Mouse (Mus musculus) hindbrain, embryonic 10.5 days (tissue): ENCODE measurements around the gene Pom121l2. TPM values are rescaled to one million over a fixed set of nuclear protein-coding genes. Genes with fewer than 3 reads are reported as not detected.
A peak's percentile ranks its signal among the peaks of the same experiment; 100 is the strongest.

Source experiments
- DNase-seq: peaks from one replicate; pipeline ENCODE4 v3.0.0-alpha.2; 2017; ENCODE audit warnings: low spot score
- H3K27ac ChIP-seq: fragments of 300-500 bp; sonication (generic); 2 replicates; pipeline ENCODE4 v1.5.1; 2016; ENCODE audit warnings: mild to moderate bottlenecking, moderate library complexity
- H3K27me3 ChIP-seq: fragments of 300-500 bp; sonication (generic); 2 replicates; pipeline ENCODE4 v1.6.1; 2016; ENCODE audit warnings: mild to moderate bottlenecking; ENCODE audit not compliant: poor library complexity, insufficient read depth, severe bottlenecking
- H3K36me3 ChIP-seq: fragments of 300-500 bp; sonication (generic); 2 replicates; pipeline ENCODE4 v1.6.1; 2016; ENCODE audit warnings: mild to moderate bottlenecking, moderate library complexity
- H3K4me1 ChIP-seq: fragments of 300-500 bp; sonication (generic); replicated peaks from 2 replicates; pipeline ENCODE4 v1.6.1; 2016; ENCODE audit warnings: mild to moderate bottlenecking
- H3K4me3 ChIP-seq: fragments of 300-500 bp; sonication (generic); 2 replicates; pipeline ENCODE4 v1.5.1; 2016; ENCODE audit warnings: mild to moderate bottlenecking, moderate library complexity
- H3K9me3 ChIP-seq: fragments of 300-500 bp; sonication (generic); 2 replicates; pipeline ENCODE4 v1.6.1; 2016; ENCODE audit warnings: mild to moderate bottlenecking, moderate library complexity
- WGBS: fragments of 180-500 bp; shearing (Covaris S2); methylation state at CpG from one replicate; pipeline ENCODE4 v1.1.7; 2016; 5-methylcytosine and 5-hydroxymethylcytosine counted together
- polyA plus RNA-seq: library from polyadenylated mRNA; unstranded; fragments of >200 nt; fragmentation: Nextera tagmentation; extraction: Ambion mirVana; gene quantifications from 2 replicates; pipeline ENCODE4 v1.2.1, GENCODE M21; 2016

The Pom121l2 gene
- polyA plus RNA-seq, 1 experiment from 2014 or later: not detected

DNA sequence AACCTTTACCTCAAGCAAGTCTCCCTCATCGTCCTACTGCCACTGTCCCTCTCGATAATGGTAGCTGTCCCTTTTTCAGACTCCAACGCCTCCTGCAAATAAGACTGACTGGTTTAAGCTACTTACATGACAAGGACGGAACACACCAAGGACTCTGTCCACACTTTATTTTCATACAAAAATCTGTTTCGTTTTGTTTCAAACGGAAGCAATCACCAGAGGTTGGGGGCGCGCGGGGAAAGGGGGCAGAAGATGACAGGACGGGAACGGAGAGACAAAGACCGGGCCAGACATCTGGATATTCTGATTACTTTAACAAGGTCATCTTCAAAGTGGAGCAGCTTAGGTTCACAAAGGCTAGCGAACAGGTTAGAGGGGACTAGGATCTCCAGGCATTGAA is 32.7 kb downstream of the Pom121l2 start:
- Histone ChIP-seq H3K27ac (no peak overlapping the region), H3K4me1 (peaks cover 5% of the 10 kb centered on the region; the same call in 1 of the 2 replicates), H3K9me3 (peaks cover 4% of the 10 kb centered on the region; the same call in 1 of the 2 replicates), H3K27me3 (peaks cover 90% of the 10 kb centered on the region), H3K36me3 (no peaks in the 10 kb centered on the region), H3K4me3 (peak overlapping the region; percentile 37)
- DNase-seq: peak; percentile 41
- WGBS: 20% methylated on average over 13 of the region's 13 CpGs

DNA sequence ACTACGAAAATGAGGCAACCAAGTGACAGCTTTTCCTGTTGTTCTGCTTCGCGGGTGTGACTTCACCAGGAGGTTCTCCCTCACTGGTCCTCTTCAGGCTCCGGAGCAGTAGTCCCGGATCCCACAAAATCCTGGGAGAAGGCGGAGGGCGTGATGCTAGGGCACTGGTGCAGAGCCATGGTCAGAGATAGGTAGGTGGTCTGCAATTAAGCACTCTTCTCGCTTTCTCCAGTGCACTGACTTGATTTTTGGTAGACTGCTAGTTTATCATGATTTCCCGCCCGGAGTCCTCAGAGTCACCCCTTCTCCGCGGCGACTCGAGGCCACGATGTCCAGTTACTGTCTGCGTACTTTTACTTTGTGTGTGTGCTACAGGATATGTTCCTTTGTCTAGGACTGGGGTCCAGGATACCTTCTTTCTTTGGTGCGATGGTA is 33.4 kb downstream of the Pom121l2 start:
- peaks cover 5% of the 10 kb centered on the region; the same call in 1 of the 2 replicates for H3K4me1 ChIP-seq
- peaks cover 90% of the 10 kb centered on the region for H3K27me3 ChIP-seq
- 15% methylated on average over 17 of the region's 17 CpGs for WGBS
- peak overlapping the region; percentile 37 for H3K4me3 ChIP-seq
- no peaks in the 10 kb centered on the region for H3K36me3 ChIP-seq
- peaks cover 4% of the 10 kb centered on the region; the same call in 1 of the 2 replicates for H3K9me3 ChIP-seq
- H3K27ac ChIP-seq: no peak overlapping the region
- DNase-seq: peak; percentile 49

DNA sequence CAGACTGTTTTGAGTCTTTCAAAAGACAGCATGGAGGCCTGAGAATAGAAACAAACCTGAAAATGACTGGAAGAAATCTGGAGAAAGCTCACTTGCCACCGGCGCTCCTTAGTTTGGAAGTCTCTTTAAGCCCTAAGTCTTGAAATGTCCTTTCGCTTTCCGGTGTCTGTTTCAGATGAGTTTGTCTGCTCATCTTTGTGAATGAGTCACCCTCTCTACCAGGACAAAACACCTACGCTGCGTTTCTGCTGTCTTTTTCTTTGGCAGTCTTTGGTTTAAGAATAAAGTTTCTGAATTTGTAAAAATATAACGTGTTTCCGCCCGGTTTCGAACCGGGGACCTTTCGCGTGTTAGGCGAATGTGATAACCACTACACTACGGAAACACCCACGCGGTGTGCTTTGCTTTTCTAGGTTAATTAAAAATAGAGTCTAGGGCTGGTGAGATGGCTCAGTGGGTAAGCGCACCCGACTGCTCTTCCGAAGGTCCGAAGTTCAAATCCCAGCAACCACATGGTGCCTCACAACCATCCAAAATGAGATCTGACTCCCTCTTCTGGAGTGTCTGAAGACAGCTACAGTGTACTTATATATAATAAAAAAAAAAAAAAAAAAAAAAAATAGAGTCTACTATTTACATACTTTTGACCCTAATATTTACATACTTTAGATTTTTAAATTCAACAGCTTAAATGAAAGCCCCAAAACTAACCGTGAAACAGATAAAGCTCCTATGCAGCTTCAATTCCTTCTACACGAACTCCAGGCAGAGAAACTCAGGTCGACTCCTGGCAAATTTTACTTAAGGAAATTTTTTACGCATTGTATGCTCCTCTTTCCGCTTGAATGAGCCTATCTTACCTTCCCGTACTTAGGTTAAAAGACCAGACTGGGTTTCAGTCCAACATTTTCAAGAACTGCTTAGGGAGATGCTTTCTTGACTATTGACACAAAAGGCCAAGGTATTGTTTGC is 34.8 kb downstream of the Pom121l2 start:
- peak overlapping the region; percentile 18; the same call in 1 of the 2 replicates for H3K4me3 ChIP-seq
- peaks cover 89% of the 10 kb centered on the region for H3K27me3 ChIP-seq
- no peak overlapping the region for H3K27ac ChIP-seq
- peaks cover 14% of the 10 kb centered on the region; the same call in 1 of the 2 replicates for H3K4me1 ChIP-seq
- DNase-seq: peak; percentile 84
- H3K36me3 ChIP-seq: no peaks in the 10 kb centered on the region
- WGBS: 15% methylated on average over 27 of the region's 27 CpGs
- peaks cover 4% of the 10 kb centered on the region; the same call in 1 of the 2 replicates for H3K9me3 ChIP-seq

DNA sequence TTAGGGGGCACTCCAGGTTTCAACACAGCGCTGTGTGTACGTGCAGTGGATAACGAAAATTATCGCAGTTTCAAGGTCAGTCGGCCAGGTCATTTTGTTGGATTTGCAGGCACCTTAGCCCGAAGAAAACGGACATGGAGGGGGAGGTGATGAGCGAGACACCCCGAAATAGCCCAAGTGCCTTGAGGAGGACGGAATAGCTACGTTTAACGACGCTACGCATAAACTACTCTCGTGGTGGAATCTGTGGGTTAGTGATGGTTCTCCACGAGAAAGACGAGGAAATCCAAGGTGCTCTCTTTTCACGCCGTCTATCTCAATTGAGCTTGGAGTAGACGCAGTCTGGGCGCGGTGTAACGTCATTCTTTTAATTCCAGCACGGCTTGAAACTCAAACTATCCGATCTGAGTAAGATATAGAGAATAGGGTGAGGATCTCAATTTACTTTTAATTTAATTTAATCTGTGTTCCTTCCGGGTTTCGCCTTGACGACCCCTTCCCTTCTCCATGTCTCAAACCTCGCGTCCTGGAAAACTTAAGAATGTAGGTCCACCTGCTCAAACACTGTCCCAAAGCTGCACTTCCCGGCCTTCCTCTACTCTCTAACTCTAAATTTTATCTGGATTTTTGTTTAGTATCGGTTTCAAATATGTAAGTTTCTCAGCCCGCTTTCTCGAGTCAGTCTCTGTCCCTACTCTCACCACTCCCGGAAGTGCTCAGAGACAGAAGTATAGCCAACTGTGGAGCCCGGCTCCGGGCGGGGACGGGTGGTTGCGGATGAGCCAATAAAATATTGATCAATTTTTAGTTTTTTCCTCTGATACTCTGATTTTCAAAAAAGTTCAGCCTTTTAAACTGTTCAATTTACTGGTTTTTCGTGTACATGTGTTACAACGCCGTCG is 39.2 kb downstream of the Pom121l2 start:
- H3K4me1 ChIP-seq: peaks cover 11% of the 10 kb centered on the region; the same call in 1 of the 2 replicates
- peak overlapping the region; percentile 60 for H3K4me3 ChIP-seq
- H3K9me3 ChIP-seq: peaks cover 2% of the 10 kb centered on the region; the same call in 1 of the 2 replicates
- no peaks in the 10 kb centered on the region for H3K36me3 ChIP-seq
- H3K27me3 ChIP-seq: peaks cover 47% of the 10 kb centered on the region
- DNase-seq: peak; percentile 46
- no peak overlapping the region for H3K27ac ChIP-seq
- WGBS: under 1% methylated on average over 44 of the region's 44 CpGs

DNA sequence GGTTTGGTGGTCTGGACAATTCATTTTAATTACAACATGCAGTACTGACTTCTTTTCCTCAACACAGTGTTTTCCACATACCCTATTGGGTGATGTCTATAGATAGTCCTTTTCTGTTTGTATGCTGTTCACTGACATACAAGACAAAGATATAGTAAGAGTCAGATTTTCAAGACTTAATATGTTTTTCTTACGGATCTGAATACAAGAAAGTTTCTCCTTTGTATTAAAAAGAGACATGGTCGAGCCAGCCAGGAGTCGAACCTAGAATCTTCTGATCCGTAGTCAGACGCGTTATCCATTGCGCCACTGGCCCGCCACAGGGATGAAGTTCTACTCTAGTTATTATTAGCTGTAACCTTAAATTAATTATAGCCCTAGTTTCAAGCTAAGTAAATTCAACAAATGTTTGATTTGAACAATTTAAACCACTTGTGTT is 39.9 kb downstream of the Pom121l2 start:
- WGBS: under 1% methylated on average over 8 of the region's 8 CpGs
- peaks cover 42% of the 10 kb centered on the region for H3K27me3 ChIP-seq
- no peaks in the 10 kb centered on the region for H3K36me3 ChIP-seq
- peak; percentile 63 for DNase-seq
- H3K4me3 ChIP-seq: peak overlapping the region; percentile 60
- no peak overlapping the region for H3K27ac ChIP-seq
- peaks cover 16% of the 10 kb centered on the region for H3K4me1 ChIP-seq
- H3K9me3 ChIP-seq: no peaks in the 10 kb centered on the region

DNA sequence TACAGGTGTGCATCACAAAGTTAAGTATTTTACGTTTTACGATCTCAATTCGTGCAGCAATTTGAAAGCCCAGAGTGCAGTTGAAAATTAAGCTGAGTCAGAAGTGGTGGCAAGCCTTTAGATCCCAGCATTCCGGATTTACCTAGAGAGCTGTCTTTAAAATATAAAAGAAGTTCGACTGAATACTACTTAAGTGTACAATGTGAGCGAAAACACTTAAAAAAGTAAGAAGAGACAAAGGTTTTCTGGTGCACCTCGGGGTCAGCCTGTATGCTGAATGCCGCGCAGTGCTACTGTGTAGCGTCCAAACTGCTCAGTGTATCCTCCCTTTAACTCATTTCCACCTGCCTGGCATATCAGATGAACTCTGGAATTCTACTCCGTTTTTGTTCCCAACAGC is 40.6 kb downstream of the Pom121l2 start:
- Histone ChIP-seq H3K4me3 (peak overlapping the region; percentile 60), H3K27me3 (peaks cover 36% of the 10 kb centered on the region), H3K36me3 (no peaks in the 10 kb centered on the region), H3K9me3 (no peaks in the 10 kb centered on the region), H3K27ac (0 out of 2 replicates have a peak overlapping the region, but pooled peaks have one; percentile 12), H3K4me1 (peaks cover 18% of the 10 kb centered on the region)
- no peak for DNase-seq
- WGBS: under 1% methylated on average over 11 of the region's 11 CpGs

DNA sequence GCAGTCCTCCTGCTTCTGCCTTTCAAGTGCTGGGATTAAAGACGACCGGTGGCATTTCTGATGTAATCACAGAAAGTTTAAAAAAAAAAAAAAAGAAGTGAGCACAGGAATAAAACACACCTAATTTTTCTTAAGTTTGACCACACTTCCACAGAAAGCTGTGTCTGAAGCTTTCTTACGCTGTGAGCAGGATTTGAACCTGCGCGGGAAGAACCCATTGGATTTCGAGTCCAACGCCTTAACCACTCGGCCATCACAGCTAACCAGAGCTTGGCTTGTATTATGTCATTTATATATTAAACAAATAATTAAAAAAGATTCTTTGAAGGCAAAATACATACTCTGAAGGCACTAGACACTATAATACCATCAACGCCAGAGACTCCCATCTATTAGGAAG is 41.2 kb downstream of the Pom121l2 start:
- under 1% methylated on average over 9 of the region's 9 CpGs for WGBS
- peak overlapping the region; percentile 60 for H3K4me3 ChIP-seq
- no peaks in the 10 kb centered on the region for H3K36me3 ChIP-seq
- peak; percentile 86 for DNase-seq
- no peaks in the 10 kb centered on the region for H3K9me3 ChIP-seq
- H3K27ac ChIP-seq: no peak overlapping the region
- H3K4me1 ChIP-seq: peaks cover 18% of the 10 kb centered on the region
- H3K27me3 ChIP-seq: peaks cover 35% of the 10 kb centered on the region

DNA sequence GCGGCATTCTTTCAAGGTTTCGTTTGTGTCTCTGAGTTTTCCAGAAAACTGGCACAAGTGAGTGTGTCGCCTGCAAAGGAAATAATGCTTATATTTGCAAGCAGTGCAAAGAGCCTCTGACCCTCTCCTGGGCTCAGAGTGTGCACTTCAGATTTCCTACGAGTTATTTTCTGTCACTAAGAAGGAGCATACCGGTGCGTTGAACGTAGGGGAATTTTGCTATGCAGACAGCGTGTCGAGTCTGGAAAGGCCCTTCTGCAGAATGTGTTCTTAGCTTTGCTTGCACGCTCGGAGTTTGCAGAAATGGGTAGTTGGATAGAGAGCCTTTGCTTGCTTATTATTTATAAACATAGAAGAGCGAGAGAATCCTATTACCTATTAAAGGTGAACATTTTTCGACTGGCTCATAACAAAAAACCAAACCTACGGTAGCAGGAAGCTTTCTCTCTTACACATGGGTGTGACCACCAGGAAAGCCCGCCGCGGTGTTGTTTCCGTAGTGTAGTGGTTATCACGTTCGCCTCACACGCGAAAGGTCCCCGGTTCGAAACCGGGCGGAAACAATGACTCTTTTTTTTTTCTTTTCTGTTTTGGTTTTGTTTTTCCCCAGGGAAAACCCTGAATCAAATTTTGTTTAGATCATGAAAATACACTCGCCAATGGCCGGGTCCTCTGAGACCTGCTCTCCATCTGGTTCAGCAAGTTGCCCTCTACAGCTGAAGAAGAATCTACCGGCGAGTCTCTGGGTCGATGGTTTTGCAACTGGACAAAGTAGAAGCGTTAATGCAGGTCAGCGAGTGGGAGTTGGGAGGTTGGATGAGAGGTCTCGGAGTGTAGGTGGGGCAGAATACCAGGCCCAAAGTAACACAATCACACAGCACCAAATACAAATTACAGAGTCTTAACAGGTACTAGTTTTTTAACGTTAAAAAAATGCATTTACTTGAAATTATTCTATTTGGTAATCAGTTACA is 45.4 kb downstream of the Pom121l2 start:
- no peaks in the 10 kb centered on the region for H3K36me3 ChIP-seq
- DNase-seq: peak; percentile 90
- H3K27ac ChIP-seq: peak overlapping the region; percentile 79
- H3K4me1 ChIP-seq: peaks cover 15% of the 10 kb centered on the region
- no peaks in the 10 kb centered on the region for H3K9me3 ChIP-seq
- H3K27me3 ChIP-seq: no peaks in the 10 kb centered on the region
- 1% methylated on average over 35 of the region's 35 CpGs for WGBS
- peak overlapping the region; percentile 62 for H3K4me3 ChIP-seq

DNA sequence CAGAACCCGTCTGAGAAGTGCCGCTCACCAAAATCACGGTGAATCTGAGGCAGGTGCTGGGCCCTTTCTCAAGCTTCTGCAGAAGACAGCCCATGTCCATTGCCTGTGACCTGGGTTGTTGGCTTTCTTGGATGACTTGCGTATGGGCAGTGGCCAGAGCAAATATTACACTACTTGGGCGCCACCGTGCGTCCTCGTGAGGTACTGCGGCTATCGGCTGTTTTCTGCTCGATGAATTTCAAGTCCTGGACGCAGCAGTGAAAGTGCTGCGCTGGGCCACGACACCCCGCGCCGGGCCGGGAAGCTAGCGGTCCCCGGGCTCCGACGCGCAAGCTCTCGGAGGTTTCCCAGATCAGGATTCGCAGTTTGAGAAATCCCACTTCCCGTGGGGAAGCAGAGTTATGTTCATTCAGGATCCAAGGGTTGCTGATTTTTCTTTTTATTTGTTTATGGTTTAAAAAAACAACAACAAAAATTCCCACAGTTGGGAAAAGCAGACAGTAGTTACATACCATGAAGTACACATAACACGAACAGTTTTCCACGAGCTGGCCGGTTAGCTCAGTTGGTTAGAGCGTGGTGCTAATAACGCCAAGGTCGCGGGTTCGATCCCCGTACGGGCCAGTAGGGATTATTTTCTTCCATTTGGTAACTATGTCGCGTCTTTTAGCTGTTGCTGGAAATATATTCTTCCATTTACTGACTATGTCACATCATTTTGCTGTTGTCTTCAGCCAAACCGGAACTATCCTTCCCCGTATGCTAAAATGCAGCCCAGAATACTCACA is 47.9 kb downstream of the Pom121l2 start:
- Histone ChIP-seq H3K4me3 (peak overlapping the region; percentile 59), H3K36me3 (no peaks in the 10 kb centered on the region), H3K9me3 (no peaks in the 10 kb centered on the region), H3K27me3 (no peaks in the 10 kb centered on the region), H3K27ac (peak overlapping the region; percentile 86), H3K4me1 (peaks cover 16% of the 10 kb centered on the region)
- under 1% methylated on average over 40 of the region's 40 CpGs for WGBS
- DNase-seq: peak; percentile 96

DNA sequence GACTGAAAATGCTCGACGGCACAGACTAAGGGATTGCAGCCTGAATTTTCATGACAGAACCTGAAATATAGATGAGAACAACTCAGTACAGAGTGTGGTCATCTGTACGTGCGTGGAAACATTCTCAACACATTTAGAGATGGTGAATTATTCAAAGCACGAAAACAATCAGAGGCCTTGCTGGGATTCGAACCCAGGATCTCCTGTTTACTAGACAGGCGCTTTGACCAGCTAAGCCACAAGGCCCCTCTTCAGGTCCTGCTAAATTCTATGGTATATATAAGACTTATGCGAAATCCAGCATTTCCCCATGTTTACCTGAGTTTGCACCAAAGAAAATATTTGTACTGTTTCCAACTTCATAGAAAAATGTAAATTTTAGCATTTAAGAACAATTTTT is 48.9 kb downstream of the Pom121l2 start:
- peak; percentile 55 for DNase-seq
- H3K36me3 ChIP-seq: no peaks in the 10 kb centered on the region
- WGBS: 31% methylated on average over 8 of the region's 8 CpGs
- H3K9me3 ChIP-seq: no peaks in the 10 kb centered on the region
- H3K27ac ChIP-seq: no peak overlapping the region
- peaks cover 27% of the 10 kb centered on the region for H3K4me1 ChIP-seq
- H3K27me3 ChIP-seq: no peaks in the 10 kb centered on the region
- H3K4me3 ChIP-seq: no peak overlapping the region

DNA sequence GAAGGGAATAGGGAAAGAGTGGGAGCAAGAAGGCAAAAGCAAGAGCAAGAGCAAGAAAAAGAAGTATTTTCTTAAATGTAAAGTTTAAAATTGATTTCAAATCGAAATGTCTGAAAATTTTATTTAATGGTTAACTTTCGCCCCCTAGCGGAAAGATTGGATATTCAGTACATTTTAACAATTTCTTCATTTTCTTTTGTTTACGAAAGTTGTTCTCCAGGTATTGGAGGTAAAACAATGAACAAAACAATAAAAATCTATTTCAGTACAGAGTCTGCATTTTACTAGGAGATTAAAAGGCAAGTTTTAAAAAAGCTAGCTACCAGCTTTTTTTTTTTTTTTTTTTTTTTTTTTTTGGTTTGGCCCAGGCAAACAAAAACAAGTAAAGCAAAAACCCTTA is 49.5 kb downstream of the Pom121l2 start:
- H3K27ac ChIP-seq: no peak overlapping the region
- H3K4me1 ChIP-seq: peaks cover 26% of the 10 kb centered on the region
- WGBS: 20% methylated on average over 4 of the region's 4 CpGs
- H3K27me3 ChIP-seq: no peaks in the 10 kb centered on the region
- H3K4me3 ChIP-seq: no peak overlapping the region
- DNase-seq: no peak
- no peaks in the 10 kb centered on the region for H3K36me3 ChIP-seq
- H3K9me3 ChIP-seq: no peaks in the 10 kb centered on the region
